25 mouse cellular contexts compared by ENCODE assay signal in the genomic region with DNA sequence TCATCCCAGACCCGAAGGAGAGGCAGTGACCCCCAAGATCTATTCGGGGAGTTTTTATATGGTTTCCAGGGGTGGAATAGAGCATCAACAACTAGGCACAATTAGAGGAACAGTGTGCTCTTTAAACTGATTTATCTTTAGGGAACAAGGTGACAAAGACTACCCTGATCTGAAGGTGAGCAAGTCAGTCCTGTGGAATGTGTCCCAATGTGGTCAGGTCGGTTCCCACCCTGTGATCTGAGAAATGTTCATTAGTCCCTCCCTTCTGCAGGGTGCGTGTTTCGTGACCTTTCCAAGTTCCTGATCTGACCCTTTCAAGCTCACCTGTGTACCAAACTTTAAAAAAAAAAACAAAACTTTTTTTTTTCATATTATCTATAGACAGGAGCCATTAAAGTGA. TPM values are rescaled to one million over a fixed set of nuclear protein-coding genes. Genes with fewer than 3 reads are reported as not detected.
DNase-seq lines count a peak whose midpoint lies in the region; ATAC-seq and TF ChIP-seq lines count a peak whose summit lies in the region.
"Had no signal": no experiment of that assay in that cellular context is flagged by ENCODE, and none has a peak within 500 bp of the region (broad histone marks: within the 10 kb centered on the region; RNA-seq: fewer than 3 reads in every experiment).

No protein-coding gene starts in this region.

- WGBS in liver, adult 2 months: 47% methylated on average over 5 of the region's 5 CpGs
- 66% methylated on average over 5 of the region's 5 CpGs for WGBS in liver, postnatal 0 days (ENCODE audit: insufficient replicate concordance)
- 83% methylated on average over 5 of the region's 5 CpGs for WGBS in midbrain, embryonic 11.5 days

- no peak for ATAC-seq in liver, postnatal 0 days
- ATAC-seq in midbrain, embryonic 11.5 days (ENCODE audit: low FRiP score): no peak
- ATAC-seq: activated CD4-positive, CD25-positive, alpha-beta regulatory T cell, adult 4 months; CD4-positive, CD25-positive, alpha-beta regulatory T cell, adult 4 months; forebrain, embryonic 13.5 days; forebrain, embryonic 15.5 days; forebrain, postnatal 0 days; Patski had no signal

- no peak for TF ChIP-seq POLR2A in liver, adult 2 months (IDR thresholded peaks at IDR 0.05; ENCODE audit: extremely low read depth, insufficient read depth, low read length)
- no peak for TF ChIP-seq POLR2A in ES-Bruce4 (IDR thresholded peaks at IDR 0.05; ENCODE audit: insufficient read depth, low read length)

- in situ Hi-C loops in ES-E14 (cut with MboI; ENCODE audit: low sequenced_read_pairs in 2 of 2, unreplicated experiment in 2 of 2): no loop called here

- peak; percentile 49 for DNase-seq in liver, adult 2 months (ENCODE audit: extremely low read depth, low read depth, low spot score)
- no peak for DNase-seq in liver, postnatal 0 days
- peak; percentile 42 for DNase-seq in ES-E14 (ENCODE audit: low read depth, low spot score)
- DNase-seq in ZHBTc4 (ENCODE audit: low read depth, low spot score): peak; percentile 70
- DNase-seq in ovary, postnatal 14 days (ENCODE audit: low spot score): no peak
- no peak for DNase-seq in adrenal gland, postnatal 14 days
- no peak for DNase-seq in midbrain, embryonic 11.5 days (ENCODE audit: low spot score, missing footprints)
- DNase-seq: adrenal gland, adult 8-10 months; adrenal gland, postnatal 25 days; cerebellum, adult 11 months; cerebellum, adult 18-20 months; cerebellum, adult 8-10 months; cerebellum, adult 9-11 months; cerebellum, postnatal 14 days; forebrain, postnatal 0 days had no signal

- no peak for TF ChIP-seq EP300 in liver, postnatal 0 days (IDR thresholded peaks at IDR 0.05; ENCODE audit: low read depth)
- TF ChIP-seq EP300 in ES-Bruce4 (IDR thresholded peaks at IDR 0.05; ENCODE audit: insufficient read depth, low read depth, low read length): 0 out of 2 replicates have a peak, but pooled peaks have one; percentile 39

- H3K36me3 ChIP-seq in liver, adult 2 months (ENCODE audit: control insufficient read depth, insufficient read depth, low read length): peaks cover 83% of the 10 kb centered on the region
- H3K36me3 ChIP-seq in liver, postnatal 0 days (replicated peaks; ENCODE audit: insufficient read depth, low read length): peaks cover 10% of the 10 kb centered on the region
- H3K36me3 ChIP-seq in ES-Bruce4 (ENCODE audit: control insufficient read depth, insufficient read depth, low read length, poor library complexity, severe bottlenecking): 0 out of 2 replicates have a peak, but pooled peaks cover 2% of the 10 kb centered on the region
- H3K36me3 ChIP-seq in ES-E14 (ENCODE audit: control insufficient read depth, insufficient read depth, low read length, poor library complexity, severe bottlenecking): peaks cover 2% of the 10 kb centered on the region; the same call in 1 of the 2 replicates
- H3K36me3 ChIP-seq in midbrain, embryonic 11.5 days (ENCODE audit: control insufficient read depth, insufficient read depth, low read length): no peaks in the 10 kb centered on the region
- H3K36me3 ChIP-seq: embryonic facial prominence, embryonic 10.5 days; embryonic facial prominence, embryonic 12.5 days; forebrain, embryonic 15.5 days; G1E had no signal

- H3K9ac ChIP-seq in liver, adult 2 months (ENCODE audit: low read depth, low read length): no peak overlapping the region
- H3K9ac ChIP-seq in liver, postnatal 0 days (replicated peaks): no peak overlapping the region
- no peak overlapping the region for H3K9ac ChIP-seq in ES-Bruce4 (ENCODE audit: low read depth, poor library complexity, severe bottlenecking)
- no peak overlapping the region; the same call in 1 of the 2 replicates for H3K9ac ChIP-seq in ES-E14 (ENCODE audit: insufficient read depth, low read depth, low read length, poor library complexity, severe bottlenecking)
- no peak overlapping the region for H3K9ac ChIP-seq in midbrain, embryonic 11.5 days (ENCODE audit: low read length)
- H3K9ac ChIP-seq: embryonic facial prominence, embryonic 12.5 days; forebrain, embryonic 13.5 days; forebrain, embryonic 15.5 days; forebrain, postnatal 0 days had no signal

- peaks cover 3% of the 10 kb centered on the region; the same call in 1 of the 2 replicates for H3K4me1 ChIP-seq in liver, adult 2 months (ENCODE audit: control insufficient read depth, insufficient read depth, low read length)
- no peaks in the 10 kb centered on the region; the same call in 1 of the 2 replicates for H3K4me1 ChIP-seq in liver, postnatal 0 days (ENCODE audit: insufficient read depth)
- H3K4me1 ChIP-seq in ES-Bruce4 (ENCODE audit: control insufficient read depth, insufficient read depth, low read length) (peaks cover 10% of the 10 kb centered on the region), ES-E14 (ENCODE audit: control insufficient read depth in 2 of 2, insufficient read depth in 2 of 2, low read length in 2 of 2, poor library complexity in 1 of 2) (peaks cover 9 to 11% of the 10 kb centered on the region in 2 experiments; a peak in 3 of 4 replicates)
- H3K4me1 ChIP-seq in midbrain, embryonic 11.5 days (ENCODE audit: control insufficient read depth, insufficient read depth, low read length): no peaks in the 10 kb centered on the region
- H3K4me1 ChIP-seq: embryonic facial prominence, embryonic 12.5 days; forebrain, embryonic 13.5 days; forebrain, embryonic 15.5 days had no signal

- H3K27me3 ChIP-seq in liver, adult 2 months (ENCODE audit: control insufficient read depth, insufficient read depth, low read length): no peaks in the 10 kb centered on the region
- H3K27me3 ChIP-seq in liver, postnatal 0 days (ENCODE audit: insufficient read depth, low read length): no peaks in the 10 kb centered on the region
- H3K27me3 ChIP-seq in ES-Bruce4 (ENCODE audit: control insufficient read depth, insufficient read depth, low read length, poor library complexity, severe bottlenecking): no peaks in the 10 kb centered on the region
- no peaks in the 10 kb centered on the region for H3K27me3 ChIP-seq in midbrain, embryonic 11.5 days (ENCODE audit: control insufficient read depth, insufficient read depth, low read length)
- H3K27me3 ChIP-seq: CH12.LX; embryonic facial prominence, embryonic 12.5 days; forebrain, embryonic 13.5 days; forebrain, embryonic 15.5 days; Patski had no signal

- no peaks in the 10 kb centered on the region for H3K9me3 ChIP-seq in liver, postnatal 0 days (ENCODE audit: low read length)
- H3K9me3 ChIP-seq in ES-Bruce4 (replicated peaks; ENCODE audit: control insufficient read depth, insufficient read depth, low read length, poor library complexity, severe bottlenecking): peaks cover 4% of the 10 kb centered on the region; the same call in 1 of the 2 replicates
- H3K9me3 ChIP-seq in ES-E14 (ENCODE audit: control insufficient read depth, insufficient read depth, low read depth, low read length): no peaks in the 10 kb centered on the region
- no peaks in the 10 kb centered on the region for H3K9me3 ChIP-seq in midbrain, embryonic 11.5 days (ENCODE audit: control insufficient read depth, low read length)
- H3K9me3 ChIP-seq: embryonic facial prominence, embryonic 10.5 days; embryonic facial prominence, embryonic 12.5 days; forebrain, embryonic 13.5 days; forebrain, embryonic 15.5 days; G1E had no signal

- no peaks in the 10 kb centered on the region for H3K79me2 ChIP-seq in liver, adult 2 months (ENCODE audit: control insufficient read depth, insufficient read depth, low read length)

- no peak overlapping the region for H3K27ac ChIP-seq in liver, adult 2 months (replicated peaks; ENCODE audit: insufficient read depth, low read depth, low read length)
- H3K27ac ChIP-seq in liver, postnatal 0 days (ENCODE audit: low read depth): no peak overlapping the region
- H3K27ac ChIP-seq in ES-Bruce4 (ENCODE audit: insufficient read depth, low read length) (peak overlapping the region; percentile 96), ES-E14 (ENCODE audit: insufficient read depth, low read depth, low read length, poor library complexity, severe bottlenecking) (peak overlapping the region; percentile 92; the same call in 1 of the 2 replicates)
- no peak overlapping the region for H3K27ac ChIP-seq in midbrain, embryonic 11.5 days (ENCODE audit: low read depth, low read length)
- H3K27ac ChIP-seq: embryonic facial prominence, embryonic 10.5 days; embryonic facial prominence, embryonic 12.5 days; forebrain, embryonic 13.5 days; forebrain, embryonic 15.5 days had no signal

- no peak overlapping the region for H3K4me3 ChIP-seq in liver, adult 2 months (ENCODE audit: insufficient read depth, low read depth, low read length)
- no peak overlapping the region for H3K4me3 ChIP-seq in liver, postnatal 0 days (ENCODE audit: low read depth, low read length)
- H3K4me3 ChIP-seq in ES-Bruce4 (ENCODE audit: low read depth, low read length): no peak overlapping the region
- peak overlapping the region in 1 of 2 experiments; percentile 26; a peak in 1 of 4 replicates for H3K4me3 ChIP-seq in ES-E14 (ENCODE audit: insufficient read depth in 1 of 2, low read depth in 1 of 2, low read length in 2 of 2, poor library complexity in 1 of 2, severe bottlenecking in 1 of 2)
- no peak overlapping the region for H3K4me3 ChIP-seq in midbrain, embryonic 11.5 days (ENCODE audit: low read depth, low read length)
- H3K4me3 ChIP-seq: embryonic facial prominence, embryonic 10.5 days; embryonic facial prominence, embryonic 12.5 days; forebrain, embryonic 13.5 days; forebrain, embryonic 15.5 days had no signal

- no peak overlapping the region for H3K4me2 ChIP-seq in liver, postnatal 0 days (ENCODE audit: low read depth, low read length)
- no peak overlapping the region for H3K4me2 ChIP-seq in midbrain, embryonic 11.5 days
- H3K4me2 ChIP-seq: embryonic facial prominence, embryonic 12.5 days; forebrain, embryonic 13.5 days; forebrain, embryonic 15.5 days had no signal

- no peak for TF ChIP-seq CTCF in liver, adult 2 months (IDR thresholded peaks at IDR 0.05; ENCODE audit: low read depth, low read length)
- TF ChIP-seq CTCF in liver, postnatal 0 days (IDR thresholded peaks at IDR 0.05; ENCODE audit: low read depth): no peak
- TF ChIP-seq CTCF in ES-Bruce4 (IDR thresholded peaks at IDR 0.05; ENCODE audit: low read depth, low read length): no peak

RNA-seq across cellular contexts. Expression of gene Gsta3, which starts 16.5 kb away (rescaled TPM):
- total RNA-seq in liver, adult 2 months (2014; rRNA removed): 1,830 and 2,301 TPM in 2 replicates
- 586 and 693 TPM in 2 replicates for polyA plus RNA-seq in liver, adult 2 months (2012; rRNA removed)
- 143 and 187 TPM in 2 replicates for polyA plus RNA-seq in liver, postnatal 0 days (2015; fragmentation: Nextera tagmentation; extraction: Ambion mirVana)
- 1.5 and 1.7 TPM in 2 replicates for polyA plus RNA-seq in ES-Bruce4 (2011; ENCODE audit: insufficient read depth, insufficient read length, low read depth, missing spikeins)
- 4.5 and 11.7 TPM in 2 replicates for total RNA-seq in ES-E14 (2012; rRNA removed)
- 16.1 and 88.9 TPM in 2 replicates for total RNA-seq in adrenal gland, postnatal 14 days (2021)
- polyA plus RNA-seq in midbrain, embryonic 11.5 days (2014; fragmentation: Nextera tagmentation; extraction: Ambion mirVana): 0.42 TPM in 1 of 2 replicates, not detected in the other
- total RNA-seq: CH12.LX; forebrain, postnatal 0 days had no signal
- polyA plus RNA-seq: G1E had no signal

RNA-seq across cellular contexts. Expression of gene Tmem14a, which starts 38.5 kb away (rescaled TPM):
- 6.2 and 8.1 TPM in 2 replicates for total RNA-seq in liver, adult 2 months (2014; rRNA removed)
- 3.0 and 3.8 TPM in 2 replicates for polyA plus RNA-seq in liver, adult 2 months (2012; rRNA removed)
- polyA plus RNA-seq in liver, postnatal 0 days (2015; fragmentation: Nextera tagmentation; extraction: Ambion mirVana): 1.7 and 1.9 TPM in 2 replicates
- 3.8 and 6.6 TPM in 2 replicates for polyA plus RNA-seq in ES-Bruce4 (2011; ENCODE audit: insufficient read depth, insufficient read length, low read depth, missing spikeins)
- 5.7 and 5.8 TPM in 2 replicates for total RNA-seq in ES-E14 (2012; rRNA removed)
- total RNA-seq in adrenal gland, postnatal 14 days (2021): 4.4 and 4.8 TPM in 2 replicates
- 13.1 and 13.9 TPM in 2 replicates for polyA plus RNA-seq in midbrain, embryonic 11.5 days (2014; fragmentation: Nextera tagmentation; extraction: Ambion mirVana)

Comparison
In these comparisons a context has a peak if more than half of its experiments do, and no peak if none do; other contexts are left out.
1. DNase-seq: peak in liver, adult 2 months (single experiment), ES-E14 (single experiment) and ZHBTc4 (single experiment); none in liver, postnatal 0 days (single experiment), ovary, postnatal 14 days (single experiment), adrenal gland, postnatal 14 days (single experiment) and midbrain, embryonic 11.5 days (single experiment).
2. H3K27ac ChIP-seq: peak in ES-Bruce4 (single experiment) and ES-E14 (single experiment); none in liver, adult 2 months (single experiment), liver, postnatal 0 days (single experiment) and midbrain, embryonic 11.5 days (single experiment).
3. RNA of gene Gsta3, which starts 16.5 kb away (polyA plus RNA-seq): 586 to 693 TPM in liver, adult 2 months and 143 to 187 TPM in liver, postnatal 0 days; 1.5 to 1.7 TPM in ES-Bruce4 and 0.42 TPM in midbrain, embryonic 11.5 days; every median in the first group is over 10 times any median in the second.